ENCODE assay signal across 23 mouse cellular contexts in genomic region chr6:58989149-58989548, GRCm38 (mm10). TPM values are rescaled to one million over a fixed set of nuclear protein-coding genes. Genes with fewer than 3 reads are reported as not detected.
DNase-seq lines count a peak whose midpoint lies in the region; ATAC-seq and TF ChIP-seq lines count a peak whose summit lies in the region.
"Had no signal": no experiment of that assay in that cellular context is flagged by ENCODE, and none has a peak within 500 bp of the region (broad histone marks: within the 10 kb centered on the region; RNA-seq: fewer than 3 reads in every experiment).

No protein-coding gene starts in this region.

- POLR2A ChIA-PET in Patski (lab: Charles Lee), result no interaction called here

- CTCF ChIA-PET in Patski (lab: Charles Lee), result no interaction called here

- in situ Hi-C loops in Patski (cut with MboI; ENCODE audit: low pct_unique_long_range_greater_than_20kb), result no loop called here

- WGBS in kidney, adult 2 months, result 29% methylated on average over 3 of the region's 3 CpGs
- 75% methylated on average over 3 of the region's 3 CpGs for WGBS in kidney, embryonic 14.5 days
- WGBS in midbrain, embryonic 13.5 days, result 82% methylated on average over 3 of the region's 3 CpGs

- no peak overlapping the region for H3K9ac ChIP-seq in kidney, embryonic 14.5 days (ENCODE audit: low read depth, low read length)
- H3K9ac ChIP-seq in midbrain, embryonic 13.5 days (replicated peaks), result no peak overlapping the region
- H3K9ac ChIP-seq: embryonic facial prominence, embryonic 15.5 days; heart, embryonic 13.5 days; hindbrain, embryonic 12.5 days had no signal

- H3K27me3 ChIP-seq in kidney, adult 2 months (replicated peaks; ENCODE audit: control insufficient read depth, insufficient read depth, low read length), result no peaks in the 10 kb centered on the region
- H3K27me3 ChIP-seq in Patski, result no peaks in the 10 kb centered on the region
- no peaks in the 10 kb centered on the region for H3K27me3 ChIP-seq in kidney, embryonic 14.5 days (ENCODE audit: control insufficient read depth, insufficient read depth, low read length)
- H3K27me3 ChIP-seq in midbrain, embryonic 13.5 days, result no peaks in the 10 kb centered on the region
- H3K27me3 ChIP-seq: CH12.LX; embryonic facial prominence, embryonic 15.5 days; heart, embryonic 13.5 days; hindbrain, embryonic 12.5 days had no signal

- H3K4me2 ChIP-seq in kidney, embryonic 14.5 days (replicated peaks; ENCODE audit: low read depth, low read length), result no peak overlapping the region
- no peak overlapping the region for H3K4me2 ChIP-seq in midbrain, embryonic 13.5 days (replicated peaks)
- H3K4me2 ChIP-seq: embryonic facial prominence, embryonic 15.5 days; heart, embryonic 13.5 days; hindbrain, embryonic 12.5 days had no signal

- no peak overlapping the region for H3K4me3 ChIP-seq in kidney, adult 2 months (ENCODE audit: insufficient read depth, low read depth, low read length)
- no peak overlapping the region for H3K4me3 ChIP-seq in kidney, embryonic 14.5 days (ENCODE audit: low read length)
- H3K4me3 ChIP-seq in midbrain, embryonic 13.5 days (replicated peaks), result no peak overlapping the region
- H3K4me3 ChIP-seq: embryonic facial prominence, embryonic 15.5 days; erythroblast, embryonic 14.5 days; forebrain, embryonic 10.5 days; heart, embryonic 13.5 days; hindbrain, embryonic 12.5 days had no signal

- DNase-seq in kidney, adult 2 months, result peak; percentile 91
- no peak for DNase-seq in kidney, postnatal 10 days
- DNase-seq in Patski (ENCODE audit: low read depth, low spot score), result peak; percentile 17
- DNase-seq in kidney, postnatal 14 days, result peak; percentile 52
- DNase-seq in right cerebral cortex, postnatal 36 days (ENCODE audit: low spot score in 2 of 2), result no peak
- DNase-seq in lung, postnatal 4 days, result no peak
- DNase-seq: adrenal gland, adult 2 months; adrenal gland, postnatal 25 days; cerebellum, adult 8-10 months; cerebellum, postnatal 14 days; embryo, embryonic 11 days; gastrocnemius, postnatal 36 days; heart, adult 11 months; heart, postnatal 36 days had no signal

- no peaks in the 10 kb centered on the region for H3K9me3 ChIP-seq in kidney, embryonic 14.5 days (ENCODE audit: control insufficient read depth, low read length)
- H3K9me3 ChIP-seq in midbrain, embryonic 13.5 days, result no peaks in the 10 kb centered on the region
- H3K9me3 ChIP-seq: embryonic facial prominence, embryonic 15.5 days; forebrain, embryonic 10.5 days; heart, embryonic 13.5 days; hindbrain, embryonic 12.5 days had no signal

- H3K27ac ChIP-seq in kidney, adult 2 months (ENCODE audit: insufficient read depth, low read depth, low read length), result peak overlapping the region; percentile 57
- H3K27ac ChIP-seq in kidney, embryonic 14.5 days (ENCODE audit: low read depth, low read length), result peak overlapping the region; percentile 12; the same call in 1 of the 2 replicates
- no peak overlapping the region for H3K27ac ChIP-seq in midbrain, embryonic 13.5 days
- H3K27ac ChIP-seq: embryonic facial prominence, embryonic 15.5 days; forebrain, embryonic 10.5 days; heart, embryonic 13.5 days; hindbrain, embryonic 12.5 days had no signal

- no peaks in the 10 kb centered on the region; the same call in 1 of the 2 replicates for H3K36me3 ChIP-seq in kidney, adult 2 months (ENCODE audit: control insufficient read depth, insufficient read depth, low read length)
- no peaks in the 10 kb centered on the region for H3K36me3 ChIP-seq in kidney, embryonic 14.5 days (ENCODE audit: control insufficient read depth, insufficient read depth, low read length)
- no peaks in the 10 kb centered on the region for H3K36me3 ChIP-seq in midbrain, embryonic 13.5 days
- H3K36me3 ChIP-seq: embryonic facial prominence, embryonic 15.5 days; forebrain, embryonic 10.5 days; hindbrain, embryonic 12.5 days had no signal

- no peak for TF ChIP-seq POLR2A in kidney, adult 2 months (IDR thresholded peaks at IDR 0.05; ENCODE audit: low read depth, low read length)

- no peak for TF ChIP-seq CTCF in kidney, adult 2 months (conservative IDR thresholded peaks at IDR 0.05; ENCODE audit: insufficient read depth, insufficient read length, low read depth, low read length)
- TF ChIP-seq CTCF in Patski (IDR thresholded peaks at IDR 0.05), result no peak

- ATAC-seq in Patski, result peak; percentile 54
- no peak for ATAC-seq in kidney, embryonic 14.5 days (ENCODE audit: low FRiP score, low TSS enrichment)
- no peak for ATAC-seq in midbrain, embryonic 13.5 days
- ATAC-seq: forebrain, embryonic 14.5 days had no signal

- peaks cover 28% of the 10 kb centered on the region for H3K4me1 ChIP-seq in kidney, adult 2 months (ENCODE audit: control insufficient read depth, insufficient read depth, low read length)
- no peaks in the 10 kb centered on the region for H3K4me1 ChIP-seq in kidney, embryonic 14.5 days (ENCODE audit: control insufficient read depth, insufficient read depth, low read length)
- no peaks in the 10 kb centered on the region for H3K4me1 ChIP-seq in midbrain, embryonic 13.5 days (replicated peaks)
- H3K4me1 ChIP-seq: embryonic facial prominence, embryonic 15.5 days; forebrain, embryonic 10.5 days; heart, embryonic 13.5 days; hindbrain, embryonic 12.5 days had no signal

RNA-seq across cellular contexts. Expression of gene Fam13a, which starts 35.2 kb away (rescaled TPM):
- 21.3 and 22.5 TPM in 2 replicates for polyA plus RNA-seq in kidney, adult 2 months (2012; rRNA removed)
- 0.22 TPM for polyA plus RNA-seq in Patski (2021)
- polyA plus RNA-seq in kidney, embryonic 14.5 days (2014; fragmentation: Nextera tagmentation; extraction: Ambion mirVana), result 5.5 and 8.7 TPM in 2 replicates
- polyA plus RNA-seq in midbrain, embryonic 13.5 days (2015; fragmentation: Nextera tagmentation; extraction: Ambion mirVana), result 8.2 and 8.6 TPM in 2 replicates
- polyA plus RNA-seq: erythroblast, embryonic 14.5 days had no signal

Comparison
In these comparisons a context has a peak if more than half of its experiments do, and no peak if none do; other contexts are left out.
1. DNase-seq: peak in kidney, adult 2 months (single experiment), Patski (single experiment) and kidney, postnatal 14 days (single experiment); none in kidney, postnatal 10 days (single experiment), right cerebral cortex, postnatal 36 days (0 of 2) and lung, postnatal 4 days (0 of 2).